Mouse (Mus musculus): ENCODE measurements around the gene Noct. TPM values are rescaled to one million over a fixed set of nuclear protein-coding genes. Genes with fewer than 3 reads are reported as not detected.
A peak's percentile ranks its signal among the peaks of the same experiment; 100 is the strongest.

Noct gene
- polyA plus RNA-seq, 1 experiment from 2014 or later: 13.7 TPM

- no peaks in the 10 kb centered on the region for H3K36me3 ChIP-seq
- H3K27ac ChIP-seq: peak overlapping the region; percentile 36; the same call in 1 of the 2 replicates
- H3K9me3 ChIP-seq: no peaks in the 10 kb centered on the region
- H3K4me3 ChIP-seq: no peak overlapping the region
- DNase-seq (ENCODE audit: low spot score): no peak
- H3K4me1 ChIP-seq: peaks cover 56% of the 10 kb centered on the region
- 76% methylated on average over 10 of the region's 10 CpGs for WGBS
- H3K27me3 ChIP-seq (ENCODE audit: insufficient read depth, poor library complexity, severe bottlenecking): no peaks in the 10 kb centered on the region
These were observed 4.0 kb downstream of the Noct start for GRCm38 (mm10) chr3:51228038-51228820.

GRCm38 (mm10) chr3:51228821-51229205, 4.6 kb downstream of the Noct start:
- Histone ChIP-seq H3K4me1 (peaks cover 54% of the 10 kb centered on the region), H3K36me3 (no peaks in the 10 kb centered on the region), H3K27me3 (ENCODE audit: insufficient read depth, poor library complexity, severe bottlenecking) (no peaks in the 10 kb centered on the region), H3K27ac (peak overlapping the region; percentile 36; the same call in 1 of the 2 replicates), H3K9me3 (no peaks in the 10 kb centered on the region), H3K4me3 (no peak overlapping the region)
- WGBS: 84% methylated on average over 9 of the region's 9 CpGs
- no peak for DNase-seq (ENCODE audit: low spot score)

- Histone ChIP-seq H3K9me3 (no peaks in the 10 kb centered on the region), H3K4me1 (peaks cover 55% of the 10 kb centered on the region), H3K27ac (peak overlapping the region; percentile 36; the same call in 1 of the 2 replicates), H3K27me3 (ENCODE audit: insufficient read depth, poor library complexity, severe bottlenecking) (no peaks in the 10 kb centered on the region), H3K4me3 (no peak overlapping the region), H3K36me3 (no peaks in the 10 kb centered on the region)
- no peak for DNase-seq (ENCODE audit: low spot score)
- WGBS: 76% methylated on average over 3 of the region's 3 CpGs
These were observed 5.0 kb downstream of the Noct start for GRCm38 (mm10) chr3:51229226-51229625.

- DNase-seq (ENCODE audit: low spot score): peak; percentile 88
- Histone ChIP-seq H3K4me3 (no peak overlapping the region), H3K36me3 (no peaks in the 10 kb centered on the region), H3K27ac (peak overlapping the region; percentile 83; the same call in 1 of the 2 replicates), H3K4me1 (peaks cover 60% of the 10 kb centered on the region), H3K9me3 (no peaks in the 10 kb centered on the region), H3K27me3 (ENCODE audit: insufficient read depth, poor library complexity, severe bottlenecking) (no peaks in the 10 kb centered on the region)
- WGBS: 67% methylated on average over 6 of the region's 6 CpGs
These were observed 6.0 kb downstream of the Noct start for GRCm38 (mm10) chr3:51230146-51230835.

GRCm38 (mm10) chr3:51230886-51231285, 6.6 kb downstream of the Noct start:
- DNase-seq (ENCODE audit: low spot score): no peak
- Histone ChIP-seq H3K27me3 (ENCODE audit: insufficient read depth, poor library complexity, severe bottlenecking) (no peaks in the 10 kb centered on the region), H3K4me3 (no peak overlapping the region), H3K36me3 (no peaks in the 10 kb centered on the region), H3K9me3 (no peaks in the 10 kb centered on the region), H3K4me1 (peaks cover 60% of the 10 kb centered on the region), H3K27ac (peak overlapping the region; percentile 83; the same call in 1 of the 2 replicates)
- WGBS: 61% methylated on average over 5 of the region's 5 CpGs

- Histone ChIP-seq H3K27me3 (ENCODE audit: insufficient read depth, poor library complexity, severe bottlenecking) (no peaks in the 10 kb centered on the region), H3K9me3 (no peaks in the 10 kb centered on the region), H3K36me3 (no peaks in the 10 kb centered on the region), H3K4me1 (peaks cover 54% of the 10 kb centered on the region), H3K27ac (peak overlapping the region; percentile 83; the same call in 1 of the 2 replicates), H3K4me3 (no peak overlapping the region)
- WGBS: 50% methylated on average over 3 of the region's 3 CpGs
- no peak for DNase-seq (ENCODE audit: low spot score)
These were observed 7.3 kb downstream of the Noct start for GRCm38 (mm10) chr3:51231499-51231898.

- Histone ChIP-seq H3K27ac (peak overlapping the region; percentile 83), H3K4me3 (no peak overlapping the region), H3K27me3 (ENCODE audit: insufficient read depth, poor library complexity, severe bottlenecking) (no peaks in the 10 kb centered on the region), H3K9me3 (no peaks in the 10 kb centered on the region), H3K4me1 (peaks cover 48% of the 10 kb centered on the region), H3K36me3 (no peaks in the 10 kb centered on the region)
- 90% methylated on average over 3 of the region's 3 CpGs for WGBS
- DNase-seq (ENCODE audit: low spot score): no peak
These were observed 8.1 kb downstream of the Noct start for GRCm38 (mm10) chr3:51232205-51232910.

GRCm38 (mm10) chr3:51233474-51233873, 9.2 kb downstream of the Noct start:
- no peaks in the 10 kb centered on the region for H3K36me3 ChIP-seq
- peak overlapping the region; percentile 83 for H3K27ac ChIP-seq
- no peaks in the 10 kb centered on the region for H3K27me3 ChIP-seq (ENCODE audit: insufficient read depth, poor library complexity, severe bottlenecking)
- no peak for DNase-seq (ENCODE audit: low spot score)
- 40% methylated on average over 5 of the region's 5 CpGs for WGBS
- peaks cover 46% of the 10 kb centered on the region for H3K4me1 ChIP-seq
- H3K4me3 ChIP-seq: peak overlapping the region; percentile 24; the same call in 1 of the 2 replicates
- no peaks in the 10 kb centered on the region for H3K9me3 ChIP-seq

GRCm38 (mm10) chr3:51233918-51234751, 9.9 kb downstream of the Noct start:
- no peaks in the 10 kb centered on the region for H3K27me3 ChIP-seq (ENCODE audit: insufficient read depth, poor library complexity, severe bottlenecking)
- H3K4me1 ChIP-seq: peaks cover 43% of the 10 kb centered on the region
- H3K4me3 ChIP-seq: peak overlapping the region; percentile 24; the same call in 1 of the 2 replicates
- H3K27ac ChIP-seq: peak overlapping the region; percentile 83
- WGBS: 44% methylated on average over 13 of the region's 13 CpGs
- no peaks in the 10 kb centered on the region for H3K36me3 ChIP-seq
- DNase-seq (ENCODE audit: low spot score): peak; percentile 93
- no peaks in the 10 kb centered on the region for H3K9me3 ChIP-seq

GRCm38 (mm10) chr3:51234752-51235055, 10.5 kb downstream of the Noct start:
- H3K9me3 ChIP-seq: no peaks in the 10 kb centered on the region
- 85% methylated on average over 5 of the region's 5 CpGs for WGBS
- H3K27me3 ChIP-seq (ENCODE audit: insufficient read depth, poor library complexity, severe bottlenecking): no peaks in the 10 kb centered on the region
- peaks cover 4% of the 10 kb centered on the region for H3K36me3 ChIP-seq
- no peak overlapping the region for H3K4me3 ChIP-seq
- H3K4me1 ChIP-seq: peaks cover 43% of the 10 kb centered on the region
- DNase-seq (ENCODE audit: low spot score): no peak
- H3K27ac ChIP-seq: peak overlapping the region; percentile 83

- Histone ChIP-seq H3K9me3 (no peaks in the 10 kb centered on the region), H3K4me3 (no peak overlapping the region), H3K27ac (no peak overlapping the region), H3K36me3 (peaks cover 4% of the 10 kb centered on the region), H3K4me1 (peaks cover 22% of the 10 kb centered on the region), H3K27me3 (ENCODE audit: insufficient read depth, poor library complexity, severe bottlenecking) (no peaks in the 10 kb centered on the region)
- WGBS: 84% methylated on average over 7 of the region's 7 CpGs
- no peak for DNase-seq (ENCODE audit: low spot score)
These were observed 14.3 kb downstream of the Noct start for GRCm38 (mm10) chr3:51238515-51238914.

- 94% methylated on average over 3 of the region's 3 CpGs for WGBS
- H3K36me3 ChIP-seq: peaks cover 4% of the 10 kb centered on the region
- DNase-seq (ENCODE audit: low spot score): no peak
- H3K27ac ChIP-seq: no peak overlapping the region
- no peaks in the 10 kb centered on the region for H3K9me3 ChIP-seq
- no peak overlapping the region for H3K4me3 ChIP-seq
- no peaks in the 10 kb centered on the region for H3K27me3 ChIP-seq (ENCODE audit: insufficient read depth, poor library complexity, severe bottlenecking)
- H3K4me1 ChIP-seq: peaks cover 13% of the 10 kb centered on the region; the same call in 1 of the 2 replicates
These were observed 15.3 kb downstream of the Noct start for GRCm38 (mm10) chr3:51239541-51239940.
